Mouse (Mus musculus) MEL (cell line): ENCODE results near the gene Plcxd2. TPM values are rescaled to one million over a fixed set of nuclear protein-coding genes. Genes with fewer than 3 reads are reported as not detected.

Experiments used
- DNase-seq: peaks from one replicate; pipeline ENCODE4 v3.0.0; 2011; ENCODE audit warnings: low read depth, low spot score
- H3K27ac ChIP-seq: 2 replicates; pipeline ENCODE4 v1.5.1; 2012; ENCODE audit warnings: low read depth, mild to moderate bottlenecking, control low read depth, low read length, moderate library complexity; ENCODE audit not compliant: control insufficient read depth
- H3K27me3 ChIP-seq, 2 experiments: fragments of 150-350 bp in 1 of 2; sonication (generic) in 1 of 2; 2 replicates each; pipeline ENCODE4 v1.6.1; 2012; ENCODE audit warnings: low read length in 2 of 2, mild to moderate bottlenecking in 2 of 2, improper control_type of control experiment in 1 of 2, moderate library complexity in 1 of 2; ENCODE audit not compliant: insufficient read depth in 2 of 2, control insufficient read depth in 1 of 2
- H3K36me3 ChIP-seq, 2 experiments: 2 replicates each; pipeline ENCODE4 v1.6.1; 2012 to 2014; ENCODE audit warnings: low read length in 2 of 2, improper control_type of control experiment in 1 of 2, inconsistent platforms in 1 of 2, mild to moderate bottlenecking in 1 of 2; ENCODE audit not compliant: insufficient read depth in 2 of 2, control insufficient read depth in 1 of 2
- H3K4me1 ChIP-seq, 2 experiments: fragments of 150-350 bp in 1 of 2; sonication (generic) in 1 of 2; 2 replicates each; pipeline ENCODE4 v1.6.1; 2012; ENCODE audit warnings: low read length in 2 of 2, improper control_type of control experiment in 1 of 2, mild to moderate bottlenecking in 1 of 2; ENCODE audit not compliant: insufficient read depth in 2 of 2, control insufficient read depth in 1 of 2
- H3K4me3 ChIP-seq, 2 experiments: fragments of 150-350 bp in 1 of 2; sonication (generic) in 1 of 2; 2 replicates each; pipeline ENCODE4 v1.5.1; 2012; ENCODE audit warnings: low read depth in 2 of 2, low read length in 2 of 2, mild to moderate bottlenecking in 2 of 2, moderate library complexity in 2 of 2, control low read depth in 1 of 2, improper control_type of control experiment in 1 of 2; ENCODE audit not compliant: control insufficient read depth in 1 of 2, insufficient read depth in 1 of 2
- H3K79me2 ChIP-seq: 2 replicates; pipeline ENCODE4 v1.6.1; 2012; ENCODE audit warnings: mild to moderate bottlenecking, low read length, moderate library complexity; ENCODE audit not compliant: control insufficient read depth, poor library complexity, insufficient read depth
- H3K9ac ChIP-seq: 2 replicates; pipeline ENCODE4 v1.6.1; 2012; ENCODE audit warnings: low read depth, mild to moderate bottlenecking, control low read depth, low read length, moderate library complexity; ENCODE audit not compliant: control insufficient read depth, poor library complexity, severe bottlenecking
- H3K9me3 ChIP-seq: fragments of 150-350 bp; sonication (generic); replicated peaks from 2 replicates; pipeline ENCODE4 v1.6.1; 2012; ENCODE audit warnings: mild to moderate bottlenecking, low read length, improper control_type of control experiment, moderate library complexity; ENCODE audit not compliant: insufficient read depth
- CHD2 ChIP-seq: IDR thresholded peaks from 2 replicates; pipeline ENCODE4 v1.6.1; 2011; ENCODE audit warnings: low read length, improper control_type of control experiment
- E2F4 ChIP-seq: IDR thresholded peaks from 2 replicates; pipeline ENCODE4 v1.6.1; 2011; ENCODE audit warnings: low read depth, low read length, improper control_type of control experiment, borderline replicate concordance
- EP300 ChIP-seq, 2 experiments: IDR thresholded peaks; 2 replicates each; pipeline ENCODE4 v1.6.1; 2011; ENCODE audit warnings: improper control_type of control experiment in 2 of 2, low read length in 2 of 2, low read depth in 1 of 2, mild to moderate bottlenecking in 1 of 2
- GABPA ChIP-seq: IDR thresholded peaks from 2 replicates; pipeline ENCODE4 v1.6.1; 2012; ENCODE audit warnings: low read depth, mild to moderate bottlenecking, inconsistent platforms, low read length, improper control_type of control experiment, moderate library complexity
- GATA1 ChIP-seq: IDR thresholded peaks from 2 replicates; pipeline ENCODE4 v1.6.1; 2011; ENCODE audit warnings: low read depth, low read length, improper control_type of control experiment
- HCFC1 ChIP-seq: IDR thresholded peaks from 2 replicates; pipeline ENCODE4 v1.6.1; 2012; ENCODE audit warnings: low read depth, mild to moderate bottlenecking, inconsistent platforms, low read length, improper control_type of control experiment, moderate library complexity
- MAX ChIP-seq: IDR thresholded peaks from 2 replicates; pipeline ENCODE4 v1.6.1; 2011; ENCODE audit warnings: low read length, improper control_type of control experiment
- MAZ ChIP-seq: IDR thresholded peaks from 2 replicates; pipeline ENCODE4 v1.6.1; 2012; ENCODE audit warnings: low read depth, mild to moderate bottlenecking, inconsistent platforms, low read length, improper control_type of control experiment
- MYB ChIP-seq: IDR thresholded peaks from 2 replicates; pipeline ENCODE4 v1.6.1; 2011; ENCODE audit warnings: mild to moderate bottlenecking, low read depth, low read length, improper control_type of control experiment
- NRF1 ChIP-seq: IDR thresholded peaks from 2 replicates; pipeline ENCODE4 v1.6.1; 2014; ENCODE audit warnings: low read depth, mild to moderate bottlenecking, inconsistent platforms, low read length, improper control_type of control experiment, moderate library complexity; ENCODE audit not compliant: poor library complexity, insufficient read depth, severe bottlenecking
- POLR2AphosphoS2 ChIP-seq: IDR thresholded peaks from 2 replicates; pipeline ENCODE4 v1.6.1; 2011; ENCODE audit warnings: low read length, improper control_type of control experiment
- POLR2AphosphoS5 ChIP-seq: IDR thresholded peaks from 2 replicates; pipeline ENCODE4 v1.6.1; 2012; ENCODE audit warnings: low read depth, borderline replicate concordance, mild to moderate bottlenecking, inconsistent platforms, low read length, moderate library complexity, mixed read lengths
- RAD21 ChIP-seq: IDR thresholded peaks from 2 replicates; pipeline ENCODE4 v1.6.1; 2011; ENCODE audit warnings: mild to moderate bottlenecking, low read depth, low read length, improper control_type of control experiment
- SIN3A ChIP-seq: IDR thresholded peaks from 2 replicates; pipeline ENCODE4 v1.6.1; 2012; ENCODE audit warnings: low read length, improper control_type of control experiment, inconsistent platforms
- TAL1 ChIP-seq: IDR thresholded peaks from 2 replicates; pipeline ENCODE4 v1.6.1; 2012; ENCODE audit warnings: mild to moderate bottlenecking, inconsistent platforms, low read length, moderate library complexity, mixed read lengths
- TCF12 ChIP-seq: IDR thresholded peaks from 2 replicates; pipeline ENCODE4 v1.6.1; 2014; ENCODE audit warnings: low read depth, mild to moderate bottlenecking, inconsistent platforms, low read length, improper control_type of control experiment, moderate library complexity
- UBTF ChIP-seq: IDR thresholded peaks from 2 replicates; pipeline ENCODE4 v1.6.1; 2012; ENCODE audit warnings: low read depth, mild to moderate bottlenecking, inconsistent platforms, low read length, improper control_type of control experiment, moderate library complexity, borderline replicate concordance; ENCODE audit not compliant: insufficient read depth
- USF1 ChIP-seq: IDR thresholded peaks from 2 replicates; pipeline ENCODE4 v1.6.1; 2014; ENCODE audit warnings: low read depth, mild to moderate bottlenecking, inconsistent platforms, low read length, improper control_type of control experiment, moderate library complexity
- USF2 ChIP-seq, 2 experiments: IDR thresholded peaks; 2 replicates each; pipeline ENCODE4 v1.6.1; 2011 to 2012; ENCODE audit warnings: improper control_type of control experiment in 2 of 2, low read length in 2 of 2, borderline replicate concordance in 1 of 2, inconsistent platforms in 1 of 2, low read depth in 1 of 2, mild to moderate bottlenecking in 1 of 2; ENCODE audit not compliant: insufficient read depth in 1 of 2
- ZMIZ1 ChIP-seq: IDR thresholded peaks from 2 replicates; pipeline ENCODE4 v1.6.1; 2012; ENCODE audit warnings: low read depth, mild to moderate bottlenecking, inconsistent platforms, low read length, improper control_type of control experiment, moderate library complexity
- ZNF384 ChIP-seq: IDR thresholded peaks from 2 replicates; pipeline ENCODE4 v1.6.1; 2012; ENCODE audit warnings: low read depth, mild to moderate bottlenecking, inconsistent platforms, low read length, improper control_type of control experiment
- polyA plus RNA-seq, 2 experiments: library from polyadenylated mRNA; stranded (reverse) in 1 of 2; unstranded in 1 of 2; fragments of >175 nt in 1 of 2; fragments of >200 nt in 1 of 2; gene quantifications; 2 replicates each; pipeline versions ENCODE4 v1.2.1 to v1.2.4; 2012; ENCODE audit warnings: low replicate concordance in 2 of 2, low read depth in 1 of 2; ENCODE audit not compliant: insufficient read length in 2 of 2, insufficient read depth in 1 of 2, missing spikeins in 1 of 2
- total RNA-seq: library from RNA; depleted of rRNA; stranded (reverse); fragments of 300-350 nt; gene quantifications from 2 replicates; pipeline ENCODE4 v1.2.3, GENCODE M21; 2012

The Plcxd2 gene
- total and polyA plus RNA-seq, 3 experiments = not detected

- Histone ChIP-seq H3K9ac (no peak overlapping the region), H3K27me3 (no peaks in the 10 kb centered on the region)
- no peak for DNase-seq
Measured at GRCm38 (mm10) chr16:45990901-45991676, 18.9 kb downstream of the Plcxd2 start.

GRCm38 (mm10) chr16:45986236-45986635, 23.8 kb downstream of the Plcxd2 start:
- Histone ChIP-seq H3K27ac (no peak overlapping the region), H3K9me3 (no peaks in the 10 kb centered on the region), H3K4me1 (no peaks in the 10 kb centered on the region), H3K36me3 (no peaks in the 10 kb centered on the region), H3K4me3 (no peak overlapping the region), H3K27me3 (no peaks in the 10 kb centered on the region), H3K9ac (no peak overlapping the region), H3K79me2 (no peaks in the 10 kb centered on the region)
- TF ChIP-seq TCF12 = no peak
- TF ChIP-seq TAL1 = no peak
- TF ChIP-seq RAD21 = no peak
- no peak for TF ChIP-seq MAX
- TF ChIP-seq HCFC1 = no peak
- TF ChIP-seq GATA1 = no peak
- TF ChIP-seq POLR2AphosphoS5 = no peak
- no peak for TF ChIP-seq CHD2
- TF ChIP-seq NRF1 = no peak
- no peak for TF ChIP-seq POLR2AphosphoS2
- no peak for TF ChIP-seq GABPA
- no peak for TF ChIP-seq ZMIZ1
- no peak for TF ChIP-seq SIN3A
- no peak for TF ChIP-seq EP300 (IDR thresholded peaks at IDR 0.05; ENCODE audit: low read depth in 1 of 2, low read length in 2 of 2)
- no peak for TF ChIP-seq USF1
- TF ChIP-seq MYB = no peak
- no peak for TF ChIP-seq MAZ
- DNase-seq = no peak

More at GRCm38 (mm10) chr16:45990901-45991676, 18.9 kb downstream of the Plcxd2 start:
- H3K9me3 ChIP-seq = no peaks in the 10 kb centered on the region
- H3K27ac ChIP-seq = no peak overlapping the region
- H3K4me1 ChIP-seq = no peaks in the 10 kb centered on the region
- no peak overlapping the region for H3K4me3 ChIP-seq
- no peaks in the 10 kb centered on the region for H3K36me3 ChIP-seq
- no peaks in the 10 kb centered on the region for H3K79me2 ChIP-seq
- TF ChIP-seq USF2 (IDR thresholded peaks at IDR 0.05; ENCODE audit: borderline replicate concordance in 1 of 2, insufficient read depth in 1 of 2, low read depth in 1 of 2, low read length in 2 of 2) = no peak
- no peak for TF ChIP-seq TCF12
- peak; percentile 78 for TF ChIP-seq ZNF384
- TF ChIP-seq RAD21 = peak; percentile 2; the same call in 1 of the 2 replicates
- TF ChIP-seq UBTF = no peak
- no peak for TF ChIP-seq POLR2AphosphoS2
- no peak for TF ChIP-seq E2F4
- TF ChIP-seq MAX = no peak
- TF ChIP-seq GABPA = no peak
